Mouse (Mus musculus) liver, adult 2 months (tissue): ENCODE data around the gene Rnf183.

Experiments used
- CTCF ChIP-seq: fragments of 200-500 bp; IDR thresholded peaks from 2 replicates; pipeline ENCODE4 v1.5.1; 2011; ENCODE audit warnings: low read depth, low read length, control low read depth
- POLR2A ChIP-seq: fragments of 200-500 bp; IDR thresholded peaks from 2 replicates; pipeline ENCODE4 v1.6.1; 2011; ENCODE audit warnings: low read length, control low read depth; ENCODE audit not compliant: insufficient read depth; ENCODE audit errors: extremely low read depth

DNA sequence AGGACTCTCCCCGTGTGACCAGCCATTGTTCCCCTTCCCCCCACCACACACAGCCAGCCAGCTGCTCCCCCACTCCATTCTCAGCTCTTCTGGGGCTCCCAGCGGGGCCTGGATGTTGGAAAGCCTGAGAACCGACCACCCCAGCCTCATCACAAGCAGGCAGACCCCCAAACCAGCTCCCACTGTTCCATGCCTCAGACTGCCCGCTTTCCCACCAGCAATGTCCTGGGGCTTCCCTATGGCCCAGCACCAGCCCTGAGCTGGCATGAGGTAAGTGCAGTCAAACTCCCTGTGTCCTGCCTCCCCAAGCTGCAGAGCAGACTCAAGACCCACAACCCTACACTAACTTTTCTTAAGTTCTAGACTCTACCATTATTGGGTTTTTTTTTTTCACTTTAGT is 28.9 kb downstream of the Rnf183 start:
- TF ChIP-seq CTCF (no peak), POLR2A (no peak)
